Mouse (Mus musculus): ENCODE measurements around the gene Gm8978.
"Not testable (repeated sequence)": the region's sequence is repeated elsewhere in the genome, so short reads cannot be mapped to it uniquely, and the experiment has no call there.

Gene Gm8978

DNA sequence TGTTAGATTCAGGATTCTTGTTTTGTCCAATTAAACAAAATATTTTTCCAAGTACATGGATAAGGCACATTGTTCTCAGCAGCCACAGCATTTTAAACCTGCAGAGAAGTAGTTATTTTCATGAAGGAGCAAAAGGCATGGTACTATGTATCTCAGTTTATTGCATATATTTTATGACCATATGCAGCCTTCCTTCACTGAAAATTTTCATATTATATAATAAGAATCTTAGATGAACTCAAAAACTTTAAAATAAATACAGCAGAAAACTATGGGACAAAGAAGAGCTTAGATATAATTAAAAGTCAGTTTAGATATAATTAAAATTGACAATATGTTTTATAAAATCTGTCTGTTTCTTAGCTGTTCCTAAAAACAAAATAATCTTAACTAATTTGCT lies at the start of gene Gm8978:
TSS of gene Gm8978 (minus strand) at position 101 of the 400 bp plus-strand sequence.
- DNase-seq, result not testable (repeated sequence)

DNA sequence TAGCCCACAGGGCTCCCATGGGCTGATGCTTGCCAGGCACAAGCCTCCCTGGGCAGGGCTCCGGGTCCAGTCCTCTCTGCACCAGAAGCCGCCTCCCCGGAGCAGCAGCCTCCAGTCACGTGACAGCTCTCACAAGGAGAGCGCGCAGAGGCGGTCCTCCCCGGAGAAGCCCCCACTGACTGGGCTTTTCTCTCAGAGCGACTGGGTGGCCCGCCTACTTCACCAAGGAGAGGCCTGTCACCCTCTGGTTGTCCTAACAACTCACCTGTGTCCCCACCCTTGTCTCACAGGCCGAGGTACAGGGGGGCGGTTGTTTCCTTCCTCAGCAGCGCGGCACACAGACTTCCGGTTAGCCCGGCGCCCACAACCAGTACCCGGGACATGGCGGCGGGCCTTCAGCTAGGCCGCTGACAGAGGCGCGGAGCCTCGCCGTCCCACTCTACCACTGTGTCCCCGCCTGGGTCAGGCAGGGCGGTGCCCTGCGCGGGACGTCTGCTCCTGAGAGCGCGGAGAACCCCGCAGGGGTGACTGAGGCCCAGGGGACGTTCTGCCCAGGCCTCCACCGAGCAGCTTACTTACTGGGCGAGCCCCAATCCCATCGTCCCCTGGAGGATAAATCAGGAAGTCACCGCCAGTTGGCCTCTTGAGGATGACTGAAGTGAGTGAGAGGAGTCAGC lies 35.3 kb downstream of the Gm8978 start:
- DNase-seq, result peak; percentile 85

DNA sequence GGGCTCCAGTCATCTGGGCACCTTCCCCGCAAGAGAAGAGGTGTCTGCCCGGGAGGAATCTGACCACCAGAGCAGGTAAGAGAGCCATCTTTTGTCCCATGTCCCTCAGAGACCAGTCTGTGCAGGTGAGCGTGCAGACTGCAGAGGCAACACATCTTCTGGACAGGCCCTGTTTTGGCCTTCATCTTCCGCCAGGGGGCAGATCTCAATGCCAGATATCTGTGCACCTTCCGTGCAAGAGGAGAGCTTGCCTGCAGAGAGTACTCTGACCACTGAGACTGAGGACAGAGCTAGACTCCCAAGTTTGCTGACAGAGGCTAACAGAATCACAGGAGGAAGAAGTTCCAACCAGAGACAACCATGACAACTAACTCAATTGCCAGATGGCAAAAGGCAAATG lies 56.5 kb downstream of the Gm8978 start:
- not testable (repeated sequence) for DNase-seq
